Mouse (Mus musculus) adrenal gland, postnatal 36 days (tissue): ENCODE data around the gene Arhgef12. TPM values are rescaled to one million over a fixed set of nuclear protein-coding genes. Genes with fewer than 3 reads are reported as not detected.

Source experiments
- DNase-seq, 2 experiments: peaks; one replicate each; pipeline ENCODE4 v3.0.0; 2021; ENCODE audit warnings: mixed read lengths in 1 of 2
- total RNA-seq, 2 experiments: library from RNA; stranded (reverse); gene quantifications; 2 replicates each; pipeline ENCODE4 v1.2.3; 2021

Arhgef12 gene
- total RNA-seq, 2 experiments from 2014 or later = 122 to 142 TPM

DNA sequence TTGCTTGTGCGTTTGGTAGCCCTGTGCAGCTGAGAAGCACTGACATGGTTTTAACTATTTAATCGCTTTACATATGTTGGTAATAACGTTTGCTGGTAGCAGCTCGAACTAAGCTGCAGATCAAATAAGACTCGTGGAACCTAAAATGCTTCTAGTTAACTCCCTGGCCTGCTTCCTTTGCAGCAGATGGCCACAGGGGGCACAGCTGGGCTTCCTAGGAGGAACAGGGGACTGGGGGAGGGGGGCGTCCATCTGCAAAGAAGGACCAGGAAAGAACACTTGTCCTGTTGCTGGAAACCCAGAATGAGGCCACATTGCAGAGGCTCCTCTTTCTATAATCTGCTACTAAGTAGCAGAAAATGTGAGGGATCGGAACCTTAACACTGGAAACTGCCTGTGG is 186.8 kb downstream of the Arhgef12 start:
- DNase-seq = no peak

DNA sequence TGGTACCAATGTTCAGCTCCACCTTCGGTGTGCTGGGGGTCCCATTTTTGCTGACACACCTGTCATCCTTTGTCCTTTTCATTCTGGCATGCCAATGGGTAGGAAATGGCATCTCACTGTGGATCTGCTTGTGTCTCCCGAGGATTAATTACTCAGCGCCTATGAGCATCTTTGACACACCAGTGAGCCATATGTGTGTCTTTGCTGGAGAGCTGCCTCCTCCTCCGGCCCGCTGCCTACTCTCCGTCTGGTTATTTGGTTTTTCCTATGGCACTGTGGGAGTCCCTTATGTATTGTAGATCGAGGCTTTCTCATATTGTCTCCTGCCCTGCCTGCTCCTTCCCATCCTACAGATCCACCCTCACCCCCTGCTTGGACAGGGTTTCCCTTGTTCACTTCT is 189.1 kb downstream of the Arhgef12 start:
- DNase-seq = no peak

Other genes with a start within 250 kb of the Arhgef12 start
- 1 to 10 TPM; 1.2 to 1.4 TPM for gene Grik4, start 162.7 kb downstream of the Arhgef12 start, total RNA-seq
- gene Tmem136, start 9.3 kb upstream of the Arhgef12 start, total RNA-seq = 1 to 10 TPM; 4.8 to 8.7 TPM
- not detected for gene Pou2f3, start 103.1 kb upstream of the Arhgef12 start, total RNA-seq
- 10 to 100 TPM; 12.8 to 34.7 TPM for gene Oaf, start 132.7 kb upstream of the Arhgef12 start, total RNA-seq
- gene Trim29, start 203.6 kb upstream of the Arhgef12 start, total RNA-seq = under 1 TPM; 0.10 to 0.30 TPM